Mouse (Mus musculus): ENCODE measurements around the gene Coro1c. TPM values are rescaled to one million over a fixed set of nuclear protein-coding genes. Genes with fewer than 3 reads are reported as not detected.
"Not testable (repeated sequence)": the region's sequence is repeated elsewhere in the genome, so short reads cannot be mapped to it uniquely, and the experiment has no call there.

Gene Coro1c
- total RNA-seq, 2 experiments from 2014 or later, result 99.1 to 105 TPM

GRCm38 (mm10) chr5:113832490-113832901 is 76.1 kb downstream of the Coro1c start, which contains the start of gene Selplg:
TSS of gene Selplg (minus strand) at chr5:113832644.
- DNase-seq (ENCODE audit: low spot score in 2 of 2), result no peak

- no peak for DNase-seq (ENCODE audit: low spot score in 2 of 2)
Measured at GRCm38 (mm10) chr5:113831741-113832140, 76.8 kb downstream of the Coro1c start.

GRCm38 (mm10) chr5:113830796-113831195 is 77.8 kb downstream of the Coro1c start:
- no peak for DNase-seq (ENCODE audit: low spot score in 2 of 2)

GRCm38 (mm10) chr5:113830292-113830643 is 78.3 kb downstream of the Coro1c start:
- DNase-seq (ENCODE audit: low spot score in 2 of 2), result no peak

GRCm38 (mm10) chr5:113829566-113830291 is 78.8 kb downstream of the Coro1c start:
- DNase-seq (ENCODE audit: low spot score in 2 of 2), result no peak

GRCm38 (mm10) chr5:113828481-113828880 is 80.1 kb downstream of the Coro1c start:
- DNase-seq (ENCODE audit: low spot score in 2 of 2), result no peak

GRCm38 (mm10) chr5:113827991-113828411 is 80.6 kb downstream of the Coro1c start:
- no peak for DNase-seq (ENCODE audit: low spot score in 2 of 2)

GRCm38 (mm10) chr5:113826619-113827018 is 81.9 kb downstream of the Coro1c start:
- no peak for DNase-seq (ENCODE audit: low spot score in 2 of 2)

GRCm38 (mm10) chr5:113825558-113825957 is 83.0 kb downstream of the Coro1c start:
- DNase-seq (ENCODE audit: low spot score in 2 of 2), result no peak

- DNase-seq (ENCODE audit: low spot score in 2 of 2), result no peak
Measured at GRCm38 (mm10) chr5:113824228-113824627, 84.3 kb downstream of the Coro1c start.

GRCm38 (mm10) chr5:113818572-113818971 is 90.0 kb downstream of the Coro1c start:
- DNase-seq (ENCODE audit: low spot score in 2 of 2), result no peak

- DNase-seq (ENCODE audit: low spot score in 2 of 2), result peak; percentile 61 to 67
Measured at GRCm38 (mm10) chr5:113815638-113816152, 92.9 kb downstream of the Coro1c start.

GRCm38 (mm10) chr5:113815041-113815389 is 93.5 kb downstream of the Coro1c start:
- no peak for DNase-seq (ENCODE audit: low spot score in 2 of 2)

GRCm38 (mm10) chr5:113814111-113815040 is 94.2 kb downstream of the Coro1c start:
- no peak for DNase-seq (ENCODE audit: low spot score in 2 of 2)

GRCm38 (mm10) chr5:113813608-113814007 is 95.0 kb downstream of the Coro1c start:
- no peak for DNase-seq (ENCODE audit: low spot score in 2 of 2)

- no peak for DNase-seq (ENCODE audit: low spot score in 2 of 2)
Measured at GRCm38 (mm10) chr5:113812638-113813037, 95.9 kb downstream of the Coro1c start.

GRCm38 (mm10) chr5:113811824-113812420 is 96.6 kb downstream of the Coro1c start:
- DNase-seq (ENCODE audit: low spot score in 2 of 2), result not testable (repeated sequence)

GRCm38 (mm10) chr5:113810111-113810510 is 98.4 kb downstream of the Coro1c start:
- DNase-seq (ENCODE audit: low spot score in 2 of 2), result no peak

GRCm38 (mm10) chr5:113808177-113808576 is 100.4 kb downstream of the Coro1c start:
- no peak for DNase-seq (ENCODE audit: low spot score in 2 of 2)

- no peak for DNase-seq (ENCODE audit: low spot score in 2 of 2)
Measured at GRCm38 (mm10) chr5:113807712-113808111, 100.8 kb downstream of the Coro1c start.

GRCm38 (mm10) chr5:113806414-113806813 is 102.1 kb downstream of the Coro1c start:
- no peak for DNase-seq (ENCODE audit: low spot score in 2 of 2)
